Mouse (Mus musculus) megakaryocyte progenitor cell, adult 5-6 weeks (primary cell): ENCODE measurements around the gene Ssr1. TPM values are rescaled to one million over a fixed set of nuclear protein-coding genes. Genes with fewer than 3 reads are reported as not detected.

Experiments
- ATAC-seq: replicated peaks from 2 replicates; pipeline ENCODE4 v1.8.0; 2016; ENCODE audit warnings: mild to moderate bottlenecking, moderate TSS enrichment, inconsistent platforms; ENCODE audit not compliant: poor library complexity
- total RNA-seq, 2 experiments: library from RNA; stranded (forward) in 1 of 2; stranded (reverse) in 1 of 2; fragments of 157-497, 149-512 nt in 1 of 2; fragments of 200-1000 nt in 1 of 2; gene quantifications; 2 replicates each; pipeline versions ENCODE4 v1.2.3 to v1.2.4; 2015 to 2017

The Ssr1 gene
- total RNA-seq, 2 experiments from 2014 or later, result 186 to 247 TPM

- ATAC-seq, result no peak
Observed at GRCm38 (mm10) chr13:37981063-37981462, 13.0 kb downstream of the Ssr1 start.

- ATAC-seq, result no peak
Observed at GRCm38 (mm10) chr13:37980346-37980745, 13.7 kb downstream of the Ssr1 start.

- ATAC-seq, result no peak
Observed at GRCm38 (mm10) chr13:37979506-37979905, 14.5 kb downstream of the Ssr1 start.

- ATAC-seq, result no peak
Observed at GRCm38 (mm10) chr13:37974731-37975130, 19.3 kb downstream of the Ssr1 start.

- ATAC-seq, result no peak
Observed at GRCm38 (mm10) chr13:37974036-37974435, 20.0 kb downstream of the Ssr1 start.

- peak; percentile 45; the same call in 1 of the 2 replicates for ATAC-seq
Observed at GRCm38 (mm10) chr13:37970887-37971530, 23.0 kb downstream of the Ssr1 start.

GRCm38 (mm10) chr13:37969988-37970387 is 24.0 kb downstream of the Ssr1 start:
- ATAC-seq, result no peak

GRCm38 (mm10) chr13:37969337-37969736 is 24.7 kb downstream of the Ssr1 start:
- ATAC-seq, result peak; percentile 75

- ATAC-seq, result no peak
Observed at GRCm38 (mm10) chr13:37967565-37967964, 26.5 kb downstream of the Ssr1 start.

- ATAC-seq, result no peak
Observed at GRCm38 (mm10) chr13:37967052-37967437, 27.0 kb downstream of the Ssr1 start.

- ATAC-seq, result no peak
Observed at GRCm38 (mm10) chr13:37966256-37967051, 27.6 kb downstream of the Ssr1 start.

GRCm38 (mm10) chr13:37965126-37965914 is 28.7 kb downstream of the Ssr1 start:
- peak; percentile 55 for ATAC-seq

GRCm38 (mm10) chr13:37964128-37965087 is 29.6 kb downstream of the Ssr1 start:
- ATAC-seq, result 0 out of 2 replicates have a peak, but pooled peaks have one; percentile 8

- peak; percentile 55 for ATAC-seq
Observed at GRCm38 (mm10) chr13:37963354-37964007, 30.5 kb downstream of the Ssr1 start.

- no peak for ATAC-seq
Observed at GRCm38 (mm10) chr13:37962541-37962940, 31.5 kb downstream of the Ssr1 start.

- no peak for ATAC-seq
Observed at GRCm38 (mm10) chr13:37959936-37960335, 34.1 kb downstream of the Ssr1 start.

- peak; percentile 59 for ATAC-seq
Observed at GRCm38 (mm10) chr13:37959239-37959907, 34.6 kb downstream of the Ssr1 start.

GRCm38 (mm10) chr13:37958498-37959238 is 35.3 kb downstream of the Ssr1 start:
- ATAC-seq, result peak; percentile 80
